Mouse (Mus musculus): ENCODE measurements at regions not wholly inside any gene's neighbourhood (a gene's known extent, or its start where the extent isn't known, plus 50 kb on each side); places are given as distances from the start of the nearest gene placed in this dataset.

- Histone ChIP-seq H3K4me1 (ENCODE audit: control insufficient read depth, insufficient read depth, low read length) (no peaks in the 10 kb centered on the region), H3K27ac (ENCODE audit: insufficient read depth, low read depth, low read length) (no peak overlapping the region), H3K4me3 (ENCODE audit: insufficient read depth, low read length) (no peak overlapping the region)
- TF ChIP-seq POLR2A (IDR thresholded peaks at IDR 0.05; ENCODE audit: borderline replicate concordance, low read depth, low read length), result no peak
- no peak for TF ChIP-seq CTCF (IDR thresholded peaks at IDR 0.05; ENCODE audit: low read depth, low read length)
These were observed 117.9 kb downstream of the Bmp2 start for GRCm38 (mm10) chr2:133669821-133670220.

DNA sequence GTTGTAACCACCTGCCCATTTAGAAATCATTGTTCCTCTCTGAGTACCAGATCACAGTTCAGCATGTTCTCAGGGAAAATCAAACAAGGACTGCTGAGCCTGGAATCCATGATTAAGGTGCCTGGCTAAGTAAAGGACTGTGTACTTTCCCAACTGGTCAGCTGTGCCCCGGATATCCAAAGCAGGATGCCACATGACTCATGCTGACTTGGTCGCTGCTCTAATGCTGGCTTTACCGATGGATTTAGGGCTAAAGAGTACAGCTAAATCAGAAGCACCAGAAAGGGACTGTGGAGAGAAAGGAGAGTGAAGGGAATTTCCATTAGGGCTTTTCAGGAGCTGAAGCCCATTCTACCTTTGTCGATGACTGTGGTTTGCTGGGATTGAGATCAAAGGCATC is 119.6 kb downstream of the Bmp2 start:
- Histone ChIP-seq H3K27ac (ENCODE audit: insufficient read depth, low read depth, low read length) (no peak overlapping the region), H3K4me3 (ENCODE audit: insufficient read depth, low read length) (no peak overlapping the region), H3K4me1 (ENCODE audit: control insufficient read depth, insufficient read depth, low read length) (no peaks in the 10 kb centered on the region)
- TF ChIP-seq POLR2A (IDR thresholded peaks at IDR 0.05; ENCODE audit: borderline replicate concordance, low read depth, low read length) (no peak), CTCF (IDR thresholded peaks at IDR 0.05; ENCODE audit: low read depth, low read length) (no peak)

DNA sequence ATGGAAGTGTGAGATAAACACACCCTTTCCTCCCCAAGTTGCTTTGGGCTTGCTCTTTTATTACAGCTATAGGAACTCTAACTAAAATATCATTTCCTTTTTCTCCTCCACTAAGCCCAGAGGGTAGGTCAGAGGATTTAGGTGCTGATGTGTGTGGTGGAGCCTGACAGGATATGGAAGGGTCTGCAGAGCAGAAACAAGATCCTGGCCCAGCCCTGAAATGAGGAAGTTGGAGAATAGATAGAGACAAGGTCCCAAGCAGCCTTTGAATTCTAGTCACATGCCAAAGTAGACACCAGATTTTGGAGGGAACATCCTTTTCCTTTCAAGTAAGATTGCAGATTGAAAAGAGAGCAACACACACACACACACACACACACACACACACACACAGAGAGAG is 132.4 kb downstream of the Bmp2 start:
- TF ChIP-seq POLR2A (IDR thresholded peaks at IDR 0.05; ENCODE audit: borderline replicate concordance, low read depth, low read length), result no peak
- no peak for TF ChIP-seq CTCF (IDR thresholded peaks at IDR 0.05; ENCODE audit: low read depth, low read length)
- Histone ChIP-seq H3K27ac (ENCODE audit: insufficient read depth, low read depth, low read length) (no peak overlapping the region), H3K4me1 (ENCODE audit: control insufficient read depth, insufficient read depth, low read length) (no peaks in the 10 kb centered on the region), H3K4me3 (ENCODE audit: insufficient read depth, low read length) (no peak overlapping the region)

DNA sequence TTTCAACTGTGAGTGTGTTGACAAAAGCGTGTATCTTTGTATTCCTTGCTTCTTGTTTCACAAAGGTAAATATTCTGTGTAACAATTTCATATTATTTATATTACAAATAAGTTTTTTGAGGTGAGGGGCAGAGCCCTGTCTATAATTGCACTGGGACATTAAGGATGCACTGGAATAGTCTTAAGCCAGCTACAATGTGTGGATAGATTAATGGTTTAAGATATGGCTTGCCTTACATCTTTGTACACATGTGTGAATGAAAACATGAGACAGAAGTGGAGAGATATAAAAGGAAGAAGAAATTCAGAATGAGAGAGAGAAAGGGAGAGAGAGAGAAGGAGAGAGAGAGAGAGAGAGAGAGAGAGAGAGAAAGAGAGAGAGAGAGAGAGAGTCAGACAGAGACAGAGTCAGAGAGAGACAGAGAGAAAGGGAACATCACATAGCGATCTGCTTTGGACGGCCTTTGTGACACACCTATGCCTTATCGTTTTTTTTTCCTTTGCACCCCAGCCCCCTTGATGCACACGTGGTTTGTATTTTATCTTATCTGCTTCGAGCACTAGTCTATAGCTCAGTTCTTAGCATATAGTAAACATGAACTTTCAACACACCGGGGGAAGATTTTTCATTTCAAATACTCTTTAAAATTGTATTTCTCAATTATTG is 136.3 kb downstream of the Bmp2 start:
- no peaks in the 10 kb centered on the region for H3K4me1 ChIP-seq (ENCODE audit: control insufficient read depth, insufficient read depth, low read length)
- TF ChIP-seq CTCF (IDR thresholded peaks at IDR 0.05; ENCODE audit: low read depth, low read length) (no peak), POLR2A (IDR thresholded peaks at IDR 0.05; ENCODE audit: borderline replicate concordance, low read depth, low read length) (no peak)
- H3K27ac ChIP-seq (ENCODE audit: insufficient read depth, low read depth, low read length), result no peak overlapping the region
- H3K4me3 ChIP-seq (ENCODE audit: insufficient read depth, low read length), result no peak overlapping the region

DNA sequence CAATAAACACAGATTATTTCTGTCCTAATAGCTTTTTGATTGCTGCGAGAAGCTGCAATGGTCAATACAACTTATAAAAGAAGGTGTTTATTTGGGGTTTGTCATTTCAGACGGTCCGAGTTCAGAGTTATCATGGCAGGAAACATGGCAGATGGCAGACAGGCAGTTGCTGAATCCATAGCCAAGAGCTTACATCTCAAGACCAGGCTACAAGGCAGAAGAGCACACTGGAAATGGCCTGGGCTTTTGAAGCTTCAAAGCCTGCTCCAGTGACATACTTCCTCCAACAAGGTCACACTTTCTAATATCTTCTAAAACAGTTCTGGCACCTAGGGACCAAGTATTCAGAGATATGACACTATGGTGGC is 136.8 kb downstream of the Bmp2 start:
- no peak overlapping the region for H3K27ac ChIP-seq (ENCODE audit: insufficient read depth, low read depth, low read length)
- no peaks in the 10 kb centered on the region for H3K4me1 ChIP-seq (ENCODE audit: control insufficient read depth, insufficient read depth, low read length)

GRCm38 (mm10) chr2:133708735-133709584 is 157.0 kb downstream of the Bmp2 start:
- Histone ChIP-seq H3K4me3 (ENCODE audit: insufficient read depth, low read length) (no peak overlapping the region), H3K27ac (ENCODE audit: insufficient read depth, low read depth, low read length) (no peak overlapping the region), H3K4me1 (ENCODE audit: control insufficient read depth, insufficient read depth, low read length) (no peaks in the 10 kb centered on the region)
- TF ChIP-seq CTCF (IDR thresholded peaks at IDR 0.05; ENCODE audit: low read depth, low read length) (no peak), POLR2A (IDR thresholded peaks at IDR 0.05; ENCODE audit: borderline replicate concordance, low read depth, low read length) (no peak)

More for the DNA sequence above, 136.8 kb downstream of the Bmp2 start:
- TF ChIP-seq CTCF (IDR thresholded peaks at IDR 0.05; ENCODE audit: low read depth, low read length) (no peak), POLR2A (IDR thresholded peaks at IDR 0.05; ENCODE audit: borderline replicate concordance, low read depth, low read length) (no peak)
- H3K4me3 ChIP-seq (ENCODE audit: insufficient read depth, low read length), result no peak overlapping the region

GRCm38 (mm10) chr2:133716243-133716642 is 164.3 kb downstream of the Bmp2 start:
- no peaks in the 10 kb centered on the region for H3K4me1 ChIP-seq (ENCODE audit: control insufficient read depth, insufficient read depth, low read length)
- H3K4me3 ChIP-seq (ENCODE audit: insufficient read depth, low read length), result no peak overlapping the region
- TF ChIP-seq POLR2A (IDR thresholded peaks at IDR 0.05; ENCODE audit: borderline replicate concordance, low read depth, low read length), result no peak
- no peak for TF ChIP-seq CTCF (IDR thresholded peaks at IDR 0.05; ENCODE audit: low read depth, low read length)
- no peak overlapping the region for H3K27ac ChIP-seq (ENCODE audit: insufficient read depth, low read depth, low read length)

DNA sequence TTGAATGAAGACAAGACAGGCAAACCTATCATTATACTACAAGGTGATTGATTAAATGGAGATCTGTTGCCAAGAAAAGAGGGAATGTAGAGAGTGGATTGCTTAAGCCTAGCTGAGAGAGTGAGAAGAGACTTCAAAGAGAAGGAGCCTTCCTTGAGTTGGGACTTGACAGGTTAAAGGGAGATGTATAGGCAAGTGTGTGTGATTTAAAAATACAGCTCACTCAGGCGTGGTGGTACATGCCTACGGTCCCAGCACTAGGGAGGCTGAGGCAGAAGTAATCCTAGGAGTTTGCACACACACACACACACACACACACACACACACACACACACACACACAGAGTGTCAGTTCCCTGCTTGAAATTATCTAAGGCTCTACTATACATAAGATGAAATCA is 165.1 kb downstream of the Bmp2 start:
- no peak for TF ChIP-seq CTCF (IDR thresholded peaks at IDR 0.05; ENCODE audit: low read depth, low read length)
- TF ChIP-seq POLR2A (IDR thresholded peaks at IDR 0.05; ENCODE audit: borderline replicate concordance, low read depth, low read length), result no peak
- Histone ChIP-seq H3K4me1 (ENCODE audit: control insufficient read depth, insufficient read depth, low read length) (no peaks in the 10 kb centered on the region), H3K27ac (ENCODE audit: insufficient read depth, low read depth, low read length) (no peak overlapping the region), H3K4me3 (ENCODE audit: insufficient read depth, low read length) (no peak overlapping the region)

DNA sequence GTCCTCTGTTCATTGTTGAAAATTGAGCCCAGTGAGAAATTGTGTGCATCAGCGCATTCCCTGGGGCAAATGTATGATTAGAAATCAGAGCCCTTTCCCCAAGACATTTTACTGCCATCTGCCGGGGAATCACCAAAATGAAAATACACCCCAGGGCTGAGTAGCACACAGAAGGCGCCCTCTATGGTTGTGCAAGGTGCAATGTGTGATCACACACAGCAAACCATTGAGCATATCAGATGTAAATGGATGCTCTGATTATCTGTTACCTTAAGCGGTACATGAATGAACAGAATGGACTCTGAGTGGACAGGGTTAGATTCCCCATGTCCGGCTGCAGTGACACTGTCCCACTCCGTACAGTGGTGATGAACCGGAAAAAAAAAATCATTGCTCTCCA is 172.4 kb downstream of the Bmp2 start:
- Histone ChIP-seq H3K27ac (ENCODE audit: insufficient read depth, low read depth, low read length) (no peak overlapping the region), H3K4me1 (ENCODE audit: control insufficient read depth, insufficient read depth, low read length) (no peaks in the 10 kb centered on the region), H3K4me3 (ENCODE audit: insufficient read depth, low read length) (no peak overlapping the region)
- TF ChIP-seq POLR2A (IDR thresholded peaks at IDR 0.05; ENCODE audit: borderline replicate concordance, low read depth, low read length) (no peak), CTCF (IDR thresholded peaks at IDR 0.05; ENCODE audit: low read depth, low read length) (no peak)

DNA sequence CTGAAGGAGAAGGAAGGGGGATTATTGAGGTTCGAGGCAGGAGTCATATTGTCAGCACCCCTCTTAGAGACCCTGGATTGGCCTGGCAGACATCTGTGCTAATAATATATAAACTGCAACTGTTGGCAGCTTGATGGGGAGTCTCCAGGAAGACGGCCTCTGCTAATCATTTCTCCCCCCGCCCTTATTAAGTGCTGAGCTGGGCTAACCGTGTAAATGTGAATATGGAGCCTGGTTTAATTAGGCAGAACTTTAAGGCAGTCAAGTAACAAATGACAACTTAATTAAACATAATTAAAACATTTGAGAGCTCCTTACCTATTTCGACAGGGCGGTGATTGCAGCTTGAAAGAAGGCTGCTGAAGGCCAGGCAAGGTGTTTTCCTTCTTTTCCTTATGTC is 172.8 kb downstream of the Bmp2 start:
- Histone ChIP-seq H3K4me1 (ENCODE audit: control insufficient read depth, insufficient read depth, low read length) (no peaks in the 10 kb centered on the region), H3K4me3 (ENCODE audit: insufficient read depth, low read length) (no peak overlapping the region), H3K27ac (ENCODE audit: insufficient read depth, low read depth, low read length) (no peak overlapping the region)
- TF ChIP-seq CTCF (IDR thresholded peaks at IDR 0.05; ENCODE audit: low read depth, low read length), result no peak
- no peak for TF ChIP-seq POLR2A (IDR thresholded peaks at IDR 0.05; ENCODE audit: borderline replicate concordance, low read depth, low read length)
